Mouse (Mus musculus) hematopoietic stem cell, adult 5-6 weeks (primary cell): ENCODE results near the gene Arrb2. TPM values are rescaled to one million over a fixed set of nuclear protein-coding genes. Genes with fewer than 3 reads are reported as not detected.

ENCODE experiments used
- ATAC-seq, 2 experiments: fragments of 125-278 bp in 1 of 2; replicated peaks in 1 of 2; 2 replicates each; pipeline ENCODE4 v1.8.0; 2016 to 2017; ENCODE audit warnings: inconsistent platforms in 2 of 2, mild to moderate bottlenecking in 2 of 2, moderate number of reproducible peaks in 2 of 2, low read depth in 1 of 2, moderate TSS enrichment in 1 of 2; ENCODE audit not compliant: low FRiP score in 2 of 2, poor library complexity in 2 of 2, severe bottlenecking in 2 of 2, insufficient read depth in 1 of 2, low TSS enrichment in 1 of 2
- total RNA-seq: library from RNA; stranded (forward); fragments of 172-1452, 232-1000 nt; gene quantifications from 2 replicates; pipeline ENCODE4 v1.2.3, GENCODE M21; 2017

The Arrb2 gene
- total RNA-seq, 1 experiment from 2014 or later: 43.3 TPM

- no peak for ATAC-seq
Measured at GRCm38 (mm10) chr11:70438728-70439374, 6.4 kb downstream of the Arrb2 start.

- ATAC-seq: no peak
Measured at GRCm38 (mm10) chr11:70440637-70441036, 8.2 kb downstream of the Arrb2 start.

DNA sequence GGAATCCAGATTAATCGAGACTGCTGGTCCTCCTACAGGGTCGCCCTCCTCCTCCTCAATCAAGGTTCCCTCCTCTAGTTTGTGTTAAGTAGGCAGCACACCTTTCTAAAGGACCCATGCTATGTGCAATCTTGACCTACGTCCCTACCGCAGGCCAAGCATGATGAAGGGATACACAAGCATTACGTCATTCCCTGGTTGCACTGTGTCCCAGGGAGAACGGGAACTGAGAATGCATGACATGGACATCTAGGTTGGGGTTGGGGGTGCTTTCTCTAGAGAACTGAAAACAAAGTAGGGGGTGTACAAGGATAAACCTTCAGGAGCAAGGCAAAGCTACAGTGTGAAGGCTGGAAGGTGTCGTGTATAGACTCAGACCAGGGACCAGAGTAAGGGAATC lies 9.4 kb downstream of the Arrb2 start:
- no peak for ATAC-seq

GRCm38 (mm10) chr11:70443964-70444363 lies 11.5 kb downstream of the Arrb2 start:
- ATAC-seq: no peak

- ATAC-seq: no peak
Measured at GRCm38 (mm10) chr11:70444667-70445066, 12.2 kb downstream of the Arrb2 start.

DNA sequence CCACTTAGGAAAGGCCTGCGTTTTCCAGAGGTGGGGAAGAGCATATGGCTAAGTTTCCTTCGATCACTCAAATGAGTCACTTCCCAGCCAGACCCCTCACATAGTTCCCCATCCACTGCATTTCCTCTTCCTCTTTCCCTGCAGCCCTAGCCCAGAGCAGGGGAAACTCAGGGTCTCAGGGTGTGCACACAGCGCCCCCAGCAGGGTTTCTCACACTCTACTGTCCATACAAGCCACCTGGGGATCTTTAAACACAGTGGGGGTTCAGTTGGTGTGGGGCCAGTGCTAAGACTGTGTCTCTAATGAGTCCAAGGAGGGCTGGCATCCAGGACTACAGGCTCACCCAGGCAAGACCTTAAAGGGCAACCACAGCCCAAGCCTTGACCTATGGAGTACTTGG lies 14.3 kb downstream of the Arrb2 start:
- peak; percentile 65 to 69; a peak in 3 of 4 replicates for ATAC-seq

DNA sequence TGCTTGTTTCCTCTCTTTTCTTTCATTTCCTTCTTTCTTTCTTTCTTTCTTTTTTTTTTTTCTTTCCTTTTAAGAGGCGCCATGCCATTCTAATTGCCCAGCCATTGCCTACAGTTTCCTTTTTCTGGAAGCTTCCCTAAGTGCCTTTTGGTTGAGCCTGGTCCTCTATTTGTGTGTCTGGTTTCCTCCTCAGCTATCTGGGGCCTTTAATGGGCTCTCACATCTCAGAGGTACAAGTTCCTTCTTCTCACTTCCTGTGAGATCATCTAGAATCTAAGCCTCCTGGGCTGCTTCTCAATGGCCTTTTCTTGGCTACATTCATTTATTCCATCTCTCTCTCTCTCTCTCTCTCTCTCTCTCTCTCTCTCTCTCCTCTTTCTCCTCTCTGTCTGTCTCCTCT lies 14.9 kb downstream of the Arrb2 start:
- no peak for ATAC-seq

DNA sequence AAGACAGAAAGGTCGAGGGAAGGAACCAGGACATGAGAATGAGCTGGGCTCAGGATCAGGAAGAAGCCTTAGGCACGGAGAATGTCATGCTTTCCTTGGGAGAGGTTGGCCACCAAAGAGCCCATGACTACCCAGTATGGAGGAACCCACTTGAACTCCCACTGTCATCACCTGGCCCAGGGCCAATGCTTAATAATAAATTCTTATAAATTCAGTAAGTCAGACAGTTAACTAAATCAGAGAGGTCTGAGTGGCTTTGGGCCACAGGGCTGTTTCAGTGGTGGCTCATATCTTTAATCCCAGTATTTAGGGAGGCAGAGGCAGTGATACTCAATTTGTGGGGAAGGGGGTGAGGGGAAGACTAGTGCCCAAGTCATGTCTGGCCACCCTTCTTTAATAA lies 18.5 kb downstream of the Arrb2 start:
- no peak for ATAC-seq

- peak; percentile 91 to 94 for ATAC-seq
Measured at GRCm38 (mm10) chr11:70451797-70452498, 19.5 kb downstream of the Arrb2 start, which contains the start of gene Med11. Gene Med11, plus strand, starts transcription at chr11:70451919.

- no peak for ATAC-seq
Measured at GRCm38 (mm10) chr11:70453261-70454044, 21.0 kb downstream of the Arrb2 start.

DNA sequence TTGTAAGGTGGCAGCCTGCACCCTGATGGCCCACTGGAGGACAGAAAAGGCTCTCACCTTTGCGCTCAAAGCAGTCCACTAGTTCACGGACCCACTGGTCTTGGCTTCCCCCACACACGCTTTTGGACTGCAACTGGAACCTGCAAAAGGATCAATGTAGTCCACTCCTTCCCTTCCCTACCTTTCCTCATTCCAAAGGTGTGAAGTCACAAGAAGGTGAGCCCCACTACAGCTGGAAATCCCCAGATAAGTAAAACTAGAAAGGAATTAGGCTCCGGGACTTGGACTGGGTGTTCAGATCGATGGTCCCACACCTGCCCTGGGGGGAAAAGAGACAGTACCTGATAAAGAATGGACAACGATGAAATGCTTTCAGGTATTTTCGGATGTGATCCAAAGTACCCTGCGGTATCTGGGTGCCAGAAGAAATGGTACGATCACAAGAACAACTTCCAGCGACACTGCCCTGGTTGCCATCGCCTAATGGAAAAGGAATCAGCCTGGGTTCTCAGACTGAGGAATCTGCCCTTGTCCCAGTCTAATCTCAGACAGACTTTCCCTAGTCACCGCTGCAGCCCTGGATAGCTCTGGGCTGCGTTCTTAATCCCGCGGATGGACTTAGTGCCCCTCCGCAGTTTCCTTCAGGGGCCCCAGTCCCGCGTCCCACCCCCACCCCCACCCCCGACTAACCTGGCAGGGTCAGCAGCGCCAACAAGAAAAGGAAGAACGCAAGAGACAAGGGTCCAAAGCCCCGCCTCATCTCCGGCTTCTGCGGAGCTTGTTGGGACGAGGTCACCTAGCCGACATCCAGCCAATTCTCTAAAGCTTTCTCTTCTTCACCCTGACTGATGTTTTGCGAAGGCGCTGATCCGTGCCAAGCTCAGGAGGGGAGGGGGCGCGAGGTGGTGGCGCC lies 26.5 kb downstream of the Arrb2 start, which contains the start of gene Zmynd15:
TSS of gene Zmynd15 (plus strand) at position 746 of the 913 bp plus-strand sequence.
- ATAC-seq: no peak

DNA sequence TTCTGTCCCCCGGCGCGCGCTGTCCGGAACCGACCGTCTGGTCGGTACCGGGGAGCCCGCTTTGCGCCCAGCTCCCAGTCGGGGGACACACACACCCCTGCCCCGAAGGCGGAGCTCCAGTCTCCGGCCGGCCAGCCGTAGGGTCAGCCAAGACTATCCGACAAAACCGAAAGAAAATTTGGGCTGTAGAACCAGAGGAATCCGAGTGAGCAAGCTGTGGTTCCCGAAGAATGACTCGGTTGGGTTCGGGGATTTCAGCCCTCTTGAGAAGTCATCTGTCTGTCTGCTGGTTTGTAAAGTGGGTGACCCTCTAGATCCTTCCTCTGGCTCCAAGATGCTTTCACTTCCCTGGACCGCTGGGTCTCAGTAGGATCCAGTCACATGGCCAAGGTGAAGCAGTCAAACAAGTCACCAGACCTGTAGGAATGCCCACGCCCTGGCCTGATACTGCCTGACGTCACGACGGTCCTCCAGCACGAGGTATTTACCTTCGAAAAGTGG lies 27.2 kb downstream of the Arrb2 start, which contains the start of gene Cxcl16:
TSS of gene Cxcl16 (minus strand) at position 384 of the 501 bp plus-strand sequence.
- ATAC-seq: no peak

DNA sequence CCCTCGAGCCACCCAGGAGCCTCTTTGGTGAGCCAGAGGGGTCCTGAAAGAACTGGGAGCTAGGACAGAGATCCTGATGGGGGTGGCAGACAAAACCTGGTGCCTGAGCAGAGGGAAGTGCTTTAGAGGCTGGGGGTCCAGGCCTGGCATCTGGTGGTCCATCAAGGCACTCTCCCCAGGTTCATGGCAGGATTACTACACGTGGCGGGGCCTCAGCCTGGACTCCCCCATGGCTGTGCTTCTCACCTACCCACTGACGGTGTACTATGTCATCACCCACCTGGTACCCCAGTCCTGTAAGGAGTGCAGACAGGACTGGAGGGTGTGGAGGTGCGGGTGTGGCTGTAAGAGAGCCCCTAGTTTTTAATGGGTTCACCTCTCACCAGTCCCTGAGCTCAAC lies 31.5 kb downstream of the Arrb2 start:
- ATAC-seq: no peak

DNA sequence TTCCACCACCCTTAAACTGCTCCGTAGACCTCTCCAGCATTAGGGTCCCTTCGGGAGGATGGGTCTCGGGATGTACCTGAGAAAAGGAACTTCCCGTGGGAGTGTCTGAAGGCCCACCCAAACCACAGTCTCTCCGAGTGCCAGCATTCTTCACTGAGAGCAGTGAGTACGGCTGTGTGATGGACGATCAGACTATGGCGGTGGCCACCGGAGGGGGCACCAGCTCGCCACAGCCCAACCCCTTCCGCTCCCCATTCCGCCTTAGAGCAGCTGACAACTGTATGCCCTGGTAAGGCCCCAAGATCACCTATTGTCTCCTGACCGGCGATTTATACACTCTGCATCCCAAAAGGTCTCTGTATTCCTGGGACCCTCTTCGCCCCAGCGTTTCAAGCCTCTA lies 32.8 kb downstream of the Arrb2 start:
- no peak for ATAC-seq

- ATAC-seq: no peak
Measured at GRCm38 (mm10) chr11:70465824-70466223, 33.4 kb downstream of the Arrb2 start.

DNA sequence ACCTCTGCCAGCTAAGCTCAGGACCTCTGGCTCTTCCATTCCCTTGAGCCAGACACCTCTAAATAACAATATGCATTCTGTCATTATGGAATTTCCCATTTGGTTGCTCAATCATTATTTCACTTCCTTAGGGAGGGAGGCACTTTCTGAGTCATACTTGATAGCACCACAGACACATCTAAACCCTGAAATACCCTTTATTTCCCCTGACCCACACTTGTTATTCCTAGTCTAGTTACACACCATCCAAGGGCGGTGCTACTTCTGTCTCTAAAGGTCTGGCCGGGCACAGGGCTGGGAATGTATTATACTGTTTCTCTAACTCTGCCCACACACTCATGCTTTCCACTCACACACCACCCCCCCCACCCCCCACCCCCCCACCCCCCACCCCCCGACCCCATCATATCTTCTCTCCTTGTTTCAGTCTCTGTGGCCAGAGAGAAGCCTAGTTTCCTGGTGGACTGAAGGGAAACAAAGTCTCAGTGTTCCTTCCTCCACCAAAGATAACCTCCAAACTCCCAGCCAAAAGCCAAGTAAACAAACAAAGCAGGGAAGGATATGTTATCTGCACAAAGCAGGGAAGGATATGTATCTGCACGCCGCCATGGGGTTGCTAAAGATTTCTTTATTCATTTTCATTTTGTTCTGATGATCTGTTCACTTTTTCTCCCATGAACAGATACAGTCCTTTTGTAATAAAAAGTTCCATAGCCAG lies 35.6 kb downstream of the Arrb2 start:
- no peak for ATAC-seq
